Mouse (Mus musculus): ENCODE data around the gene Npas2. TPM values are rescaled to one million over a fixed set of nuclear protein-coding genes. Genes with fewer than 3 reads are reported as not detected.

The Npas2 gene
- polyA plus RNA-seq, 1 experiment from 2014 or later = 2.0 TPM

DNA sequence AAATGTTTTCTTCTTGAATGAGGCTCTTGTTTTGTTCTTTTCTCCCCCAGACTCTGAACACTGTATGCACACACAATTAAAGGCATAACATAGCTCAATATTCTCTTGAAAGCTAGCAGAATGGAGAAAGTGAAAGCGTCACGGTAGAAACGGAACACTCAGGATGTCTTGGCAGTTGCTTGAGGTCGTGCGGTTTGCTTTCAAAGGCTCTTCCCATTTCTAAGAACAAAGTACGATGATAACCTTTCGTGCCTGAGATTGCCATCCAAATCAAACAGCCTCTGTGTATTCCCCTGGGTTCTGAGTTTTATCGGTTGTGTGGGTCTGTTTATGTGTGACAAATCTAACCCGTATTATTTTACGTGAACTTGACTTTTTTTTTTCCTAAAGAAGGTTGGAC is 11.5 kb downstream of the Npas2 start:
- Histone ChIP-seq H3K4me1 (replicated peaks; ENCODE audit: control insufficient read depth, insufficient read depth, low read length) (no peaks in the 10 kb centered on the region), H3K27ac (ENCODE audit: low read length) (no peak overlapping the region), H3K36me3 (ENCODE audit: control insufficient read depth, insufficient read depth, low read length) (no peaks in the 10 kb centered on the region), H3K4me3 (ENCODE audit: low read length) (no peak overlapping the region), H3K9me3 (ENCODE audit: control insufficient read depth, low read length) (no peaks in the 10 kb centered on the region; the same call in 1 of the 2 replicates), H3K27me3 (ENCODE audit: control insufficient read depth, insufficient read depth, low read depth, low read length) (no peaks in the 10 kb centered on the region), H3K9ac (ENCODE audit: low read length) (no peak overlapping the region), H3K4me2 (ENCODE audit: low read depth, low read length) (no peak overlapping the region)
- 59% methylated on average over 10 of the region's 10 CpGs for WGBS
- ATAC-seq (ENCODE audit: low read depth) = no peak

DNA sequence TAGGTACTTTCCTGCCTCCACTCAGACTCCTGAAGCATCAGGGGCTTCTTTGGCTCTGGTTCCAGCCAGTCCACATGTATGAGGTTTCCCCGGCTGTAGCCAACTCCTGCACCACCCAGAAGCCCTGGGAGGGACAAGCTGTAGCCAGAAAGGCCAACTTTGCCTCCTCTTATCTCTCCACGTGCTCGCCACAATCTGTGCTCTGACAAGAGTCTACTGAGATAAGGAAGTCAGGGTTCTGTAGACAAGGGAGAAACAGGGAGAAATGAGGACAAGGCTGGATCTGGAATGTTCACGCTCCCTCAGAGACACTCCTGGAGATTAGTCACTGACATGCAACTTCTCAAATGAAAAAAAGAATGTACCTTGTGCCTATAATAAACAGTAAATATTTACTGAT is 12.2 kb downstream of the Npas2 start:
- H3K27ac ChIP-seq (ENCODE audit: low read length) = no peak overlapping the region
- H3K4me3 ChIP-seq (ENCODE audit: low read length) = no peak overlapping the region
- no peak for ATAC-seq (ENCODE audit: low read depth)
- 34% methylated on average over 4 of the region's 4 CpGs for WGBS
- no peaks in the 10 kb centered on the region for H3K36me3 ChIP-seq (ENCODE audit: control insufficient read depth, insufficient read depth, low read length)
- H3K9me3 ChIP-seq (ENCODE audit: control insufficient read depth, low read length) = no peaks in the 10 kb centered on the region; the same call in 1 of the 2 replicates
- H3K9ac ChIP-seq (ENCODE audit: low read length) = no peak overlapping the region
- H3K27me3 ChIP-seq (ENCODE audit: control insufficient read depth, insufficient read depth, low read depth, low read length) = no peaks in the 10 kb centered on the region
- no peaks in the 10 kb centered on the region for H3K4me1 ChIP-seq (replicated peaks; ENCODE audit: control insufficient read depth, insufficient read depth, low read length)
- H3K4me2 ChIP-seq (ENCODE audit: low read depth, low read length) = no peak overlapping the region

DNA sequence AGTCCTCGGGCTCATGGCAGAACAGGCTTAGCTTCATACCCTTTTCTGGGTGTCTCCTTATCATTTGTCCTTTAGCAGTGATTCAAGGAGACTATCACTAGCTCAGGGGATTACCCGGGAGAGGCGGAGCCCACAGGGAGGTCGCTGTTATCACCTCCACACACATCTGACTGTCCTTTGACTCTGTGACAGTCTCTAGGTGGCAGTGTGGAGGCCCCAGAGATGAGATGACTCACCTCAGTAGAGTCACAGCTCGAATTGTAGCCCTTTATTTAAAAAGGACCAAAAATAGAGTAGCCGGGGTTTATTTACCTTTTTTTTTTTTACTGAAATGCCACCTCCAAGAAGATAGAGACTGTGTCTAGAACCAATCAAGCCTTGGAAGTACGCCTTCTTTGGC is 13.4 kb downstream of the Npas2 start:
- ATAC-seq (ENCODE audit: low read depth) = no peak

GRCm38 (mm10) chr1:39210928-39211327 is 17.4 kb downstream of the Npas2 start:
- ATAC-seq (ENCODE audit: low read depth) = no peak
- 79% methylated on average over 5 of the region's 5 CpGs for WGBS

More for the DNA sequence above, 13.4 kb downstream of the Npas2 start:
- Histone ChIP-seq H3K9ac (ENCODE audit: low read length) (no peak overlapping the region), H3K27ac (ENCODE audit: low read length) (no peak overlapping the region), H3K4me1 (replicated peaks; ENCODE audit: control insufficient read depth, insufficient read depth, low read length) (no peaks in the 10 kb centered on the region), H3K9me3 (ENCODE audit: control insufficient read depth, low read length) (no peaks in the 10 kb centered on the region), H3K4me2 (ENCODE audit: low read depth, low read length) (no peak overlapping the region), H3K27me3 (ENCODE audit: control insufficient read depth, insufficient read depth, low read depth, low read length) (no peaks in the 10 kb centered on the region), H3K4me3 (ENCODE audit: low read length) (no peak overlapping the region), H3K36me3 (ENCODE audit: control insufficient read depth, insufficient read depth, low read length) (no peaks in the 10 kb centered on the region)
- 32% methylated on average over 7 of the region's 7 CpGs for WGBS

GRCm38 (mm10) chr1:39212982-39213381 is 19.5 kb downstream of the Npas2 start:
- no peak for ATAC-seq (ENCODE audit: low read depth)
- H3K4me2 ChIP-seq (ENCODE audit: low read depth, low read length) = no peak overlapping the region

More at GRCm38 (mm10) chr1:39210928-39211327, 17.4 kb downstream of the Npas2 start:
- no peak overlapping the region for H3K4me2 ChIP-seq (ENCODE audit: low read depth, low read length)
- no peaks in the 10 kb centered on the region for H3K36me3 ChIP-seq (ENCODE audit: control insufficient read depth, insufficient read depth, low read length)
- no peak overlapping the region for H3K4me3 ChIP-seq (ENCODE audit: low read length)
- no peak overlapping the region for H3K9ac ChIP-seq (ENCODE audit: low read length)
- H3K4me1 ChIP-seq (replicated peaks; ENCODE audit: control insufficient read depth, insufficient read depth, low read length) = no peaks in the 10 kb centered on the region
- no peaks in the 10 kb centered on the region for H3K27me3 ChIP-seq (ENCODE audit: control insufficient read depth, insufficient read depth, low read depth, low read length)
- no peaks in the 10 kb centered on the region for H3K9me3 ChIP-seq (ENCODE audit: control insufficient read depth, low read length)
- H3K27ac ChIP-seq (ENCODE audit: low read length) = no peak overlapping the region

GRCm38 (mm10) chr1:39217584-39217983 is 24.1 kb downstream of the Npas2 start:
- H3K9ac ChIP-seq (ENCODE audit: low read length) = no peak overlapping the region
- WGBS = 72% methylated on average over 3 of the region's 3 CpGs
- H3K27ac ChIP-seq (ENCODE audit: low read length) = no peak overlapping the region
- no peaks in the 10 kb centered on the region for H3K27me3 ChIP-seq (ENCODE audit: control insufficient read depth, insufficient read depth, low read depth, low read length)
- H3K4me2 ChIP-seq (ENCODE audit: low read depth, low read length) = no peak overlapping the region
- H3K9me3 ChIP-seq (ENCODE audit: control insufficient read depth, low read length) = no peaks in the 10 kb centered on the region
- no peak overlapping the region for H3K4me3 ChIP-seq (ENCODE audit: low read length)
- H3K4me1 ChIP-seq (replicated peaks; ENCODE audit: control insufficient read depth, insufficient read depth, low read length) = no peaks in the 10 kb centered on the region
- no peaks in the 10 kb centered on the region for H3K36me3 ChIP-seq (ENCODE audit: control insufficient read depth, insufficient read depth, low read length)
- no peak for ATAC-seq (ENCODE audit: low read depth)

More at GRCm38 (mm10) chr1:39212982-39213381, 19.5 kb downstream of the Npas2 start:
- no peaks in the 10 kb centered on the region for H3K36me3 ChIP-seq (ENCODE audit: control insufficient read depth, insufficient read depth, low read length)
- no peak overlapping the region for H3K9ac ChIP-seq (ENCODE audit: low read length)
- 57% methylated on average over 6 of the region's 6 CpGs for WGBS
- H3K4me3 ChIP-seq (ENCODE audit: low read length) = no peak overlapping the region
- H3K9me3 ChIP-seq (ENCODE audit: control insufficient read depth, low read length) = no peaks in the 10 kb centered on the region
- no peaks in the 10 kb centered on the region for H3K4me1 ChIP-seq (replicated peaks; ENCODE audit: control insufficient read depth, insufficient read depth, low read length)
- no peaks in the 10 kb centered on the region for H3K27me3 ChIP-seq (ENCODE audit: control insufficient read depth, insufficient read depth, low read depth, low read length)
- H3K27ac ChIP-seq (ENCODE audit: low read length) = no peak overlapping the region

- Histone ChIP-seq H3K36me3 (ENCODE audit: control insufficient read depth, insufficient read depth, low read length) (no peaks in the 10 kb centered on the region), H3K27ac (ENCODE audit: low read length) (no peak overlapping the region), H3K4me2 (ENCODE audit: low read depth, low read length) (no peak overlapping the region), H3K4me1 (replicated peaks; ENCODE audit: control insufficient read depth, insufficient read depth, low read length) (no peaks in the 10 kb centered on the region), H3K4me3 (ENCODE audit: low read length) (no peak overlapping the region), H3K9ac (ENCODE audit: low read length) (no peak overlapping the region), H3K27me3 (ENCODE audit: control insufficient read depth, insufficient read depth, low read depth, low read length) (no peaks in the 10 kb centered on the region), H3K9me3 (ENCODE audit: control insufficient read depth, low read length) (no peaks in the 10 kb centered on the region)
- ATAC-seq (ENCODE audit: low read depth) = no peak
- 89% methylated on average over 5 of the region's 5 CpGs for WGBS
Observed at GRCm38 (mm10) chr1:39228401-39228800, 34.9 kb downstream of the Npas2 start.

- ATAC-seq (ENCODE audit: low read depth) = no peak
- Histone ChIP-seq H3K9me3 (ENCODE audit: control insufficient read depth, low read length) (no peaks in the 10 kb centered on the region), H3K9ac (ENCODE audit: low read length) (no peak overlapping the region), H3K27me3 (ENCODE audit: control insufficient read depth, insufficient read depth, low read depth, low read length) (no peaks in the 10 kb centered on the region), H3K4me1 (replicated peaks; ENCODE audit: control insufficient read depth, insufficient read depth, low read length) (no peaks in the 10 kb centered on the region), H3K4me3 (ENCODE audit: low read length) (no peak overlapping the region), H3K27ac (ENCODE audit: low read length) (no peak overlapping the region), H3K4me2 (ENCODE audit: low read depth, low read length) (no peak overlapping the region), H3K36me3 (ENCODE audit: control insufficient read depth, insufficient read depth, low read length) (no peaks in the 10 kb centered on the region)
- 65% methylated on average over 3 of the region's 3 CpGs for WGBS
Observed at GRCm38 (mm10) chr1:39230021-39230420, 36.5 kb downstream of the Npas2 start.

- peaks cover 10% of the 10 kb centered on the region for H3K4me1 ChIP-seq (replicated peaks; ENCODE audit: control insufficient read depth, insufficient read depth, low read length)
- H3K27ac ChIP-seq (ENCODE audit: low read length) = no peak overlapping the region
- no peak overlapping the region for H3K4me3 ChIP-seq (ENCODE audit: low read length)
- no peaks in the 10 kb centered on the region for H3K9me3 ChIP-seq (ENCODE audit: control insufficient read depth, low read length)
- no peak overlapping the region for H3K9ac ChIP-seq (ENCODE audit: low read length)
- WGBS = 70% methylated on average over 11 of the region's 11 CpGs
- ATAC-seq (ENCODE audit: low read depth) = no peak
- H3K27me3 ChIP-seq (ENCODE audit: control insufficient read depth, insufficient read depth, low read depth, low read length) = no peaks in the 10 kb centered on the region
- H3K36me3 ChIP-seq (ENCODE audit: control insufficient read depth, insufficient read depth, low read length) = no peaks in the 10 kb centered on the region
- no peak overlapping the region for H3K4me2 ChIP-seq (ENCODE audit: low read depth, low read length)
Observed at GRCm38 (mm10) chr1:39234815-39235449, 41.4 kb downstream of the Npas2 start.
